Mouse (Mus musculus) heart, adult 2 months (tissue): ENCODE measurements at regions not wholly inside any gene's neighbourhood (a gene's known extent, or its start where the extent isn't known, plus 50 kb on each side); places are given as distances from the start of the nearest gene placed in this dataset.

Experiments used
- DNase-seq, 2 experiments: peaks; one replicate each; pipeline ENCODE4 v3.0.0; 2021
- H3K27ac ChIP-seq: fragments of 200-600 bp; 2 replicates; pipeline ENCODE4 v1.8.1; 2022
- H3K27me3 ChIP-seq: fragments of 200-500 bp; 2 replicates; pipeline ENCODE4 v1.6.1; 2012; ENCODE audit warnings: mild to moderate bottlenecking, low read length, inconsistent platforms, mixed read lengths; ENCODE audit not compliant: control insufficient read depth, insufficient read depth
- H3K36me3 ChIP-seq: fragments of 200-500 bp; 2 replicates; pipeline ENCODE4 v1.6.1; 2012; ENCODE audit warnings: low read length, inconsistent platforms; ENCODE audit not compliant: control insufficient read depth, insufficient read depth
- H3K4me1 ChIP-seq: fragments of 200-500 bp; 2 replicates; pipeline ENCODE4 v1.6.1; 2011; ENCODE audit warnings: low read length; ENCODE audit not compliant: control insufficient read depth, insufficient read depth
- H3K4me3 ChIP-seq: fragments of 200-600 bp; 2 replicates; pipeline ENCODE4 v1.8.1; 2022
- H3K79me2 ChIP-seq: fragments of 200-500 bp; replicated peaks from 2 replicates; pipeline ENCODE4 v1.6.1; 2012; ENCODE audit warnings: mild to moderate bottlenecking, inconsistent platforms, low read length, moderate library complexity, mixed read lengths; ENCODE audit not compliant: control insufficient read depth, insufficient read depth
- H3K9ac ChIP-seq: fragments of 200-500 bp; 2 replicates; pipeline ENCODE4 v1.6.1; 2012; ENCODE audit warnings: low read depth, mild to moderate bottlenecking, control low read depth, inconsistent platforms, low read length, mixed read lengths
- CTCF ChIP-seq: fragments of 200-600 bp; IDR thresholded peaks from 2 replicates; pipeline ENCODE4 v1.8.1; 2022; ENCODE audit warnings: antibody characterized with exemption, mild to moderate bottlenecking, moderate library complexity
- EP300 ChIP-seq: fragments of 200-500 bp; IDR thresholded peaks from 2 replicates; pipeline ENCODE4 v1.6.1; 2011; ENCODE audit warnings: low read depth, low read length, control low read depth; ENCODE audit not compliant: insufficient read depth
- POLR2A ChIP-seq: fragments of 200-500 bp; IDR thresholded peaks from 2 replicates; pipeline ENCODE4 v1.6.1; 2011; ENCODE audit warnings: mild to moderate bottlenecking, low read depth, low read length, control low read depth; ENCODE audit not compliant: insufficient read depth
- WGBS: fragments of 180-500 bp; shearing (Covaris S2); methylation state at CpG from one replicate; pipeline ENCODE4 v1.1.7; 2018; 5-methylcytosine and 5-hydroxymethylcytosine counted together
- intact Hi-C: fragments of 180-260 bp; cut with DNase I; formaldehyde crosslinking; loops from one replicate; pipeline ENCODE4 v1.15.1; 2025

DNA sequence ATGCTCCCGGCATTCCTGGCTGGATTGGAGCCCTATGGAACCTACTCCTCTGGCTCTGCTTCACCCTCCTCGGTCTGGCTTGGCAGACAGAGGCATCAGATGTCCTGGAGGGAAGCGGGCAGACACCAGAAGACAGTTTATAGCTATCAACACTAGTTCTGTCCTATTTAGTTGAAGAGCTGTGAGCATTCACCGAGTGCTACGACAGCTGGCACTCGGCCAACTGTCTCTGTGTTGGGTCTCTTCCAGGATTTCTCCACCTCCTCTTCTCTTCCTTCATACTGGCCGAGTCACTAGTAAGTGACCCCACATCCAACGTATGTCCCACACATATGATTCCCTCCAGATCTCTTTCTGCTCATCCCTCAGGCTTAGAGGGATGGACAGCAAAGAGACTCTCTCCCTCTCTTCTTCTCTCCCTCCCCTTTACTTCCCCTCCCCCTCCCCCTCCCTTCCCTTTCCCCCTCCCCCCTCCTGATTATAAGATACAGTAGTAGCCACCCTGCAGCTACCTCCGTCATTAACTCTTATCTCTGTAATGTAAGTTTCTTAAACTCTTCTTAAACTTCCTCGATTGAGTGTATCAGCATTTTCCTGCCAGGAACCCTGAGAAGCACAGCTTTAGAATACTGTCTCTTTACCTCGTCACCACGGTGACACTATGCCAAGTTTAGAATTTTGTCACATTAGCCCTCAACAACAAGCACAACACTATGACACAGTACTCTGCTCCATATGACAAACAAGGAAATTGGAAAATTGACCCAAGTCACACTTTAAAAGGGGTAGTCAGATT, 68.1 kb upstream of the Dab2 start:
- intact Hi-C loops, result no loop called here

DNA sequence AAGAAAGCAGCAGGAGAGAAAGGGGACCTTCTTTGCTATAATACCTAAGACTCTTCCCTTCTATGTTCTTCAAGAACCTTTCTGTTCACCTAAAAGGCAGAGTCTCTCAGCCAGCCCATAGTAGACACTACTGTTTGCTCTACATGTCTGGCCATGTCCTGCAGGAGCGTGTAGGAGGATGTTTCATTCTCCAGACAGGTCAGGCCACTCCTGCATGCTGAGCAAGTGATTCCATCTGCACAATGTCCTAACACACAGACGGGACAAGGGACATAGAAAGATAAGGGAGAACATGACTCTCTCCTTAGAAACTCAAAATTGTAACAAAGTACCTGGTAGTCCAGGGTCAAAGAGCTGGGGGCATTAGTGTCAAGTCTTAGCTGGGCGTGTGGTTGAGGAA, 66.0 kb upstream of the Dab2 start:
- WGBS, result 59% methylated on average over 3 of the region's 3 CpGs
- H3K27me3 ChIP-seq, result no peaks in the 10 kb centered on the region
- H3K27ac ChIP-seq, result no peak overlapping the region
- H3K79me2 ChIP-seq, result no peaks in the 10 kb centered on the region
- H3K9ac ChIP-seq, result no peak overlapping the region
- TF ChIP-seq CTCF (no peak), POLR2A (no peak), EP300 (no peak)
- DNase-seq, result no peak
- peaks cover 4% of the 10 kb centered on the region for H3K4me1 ChIP-seq
- intact Hi-C loops, result no loop called here
- H3K36me3 ChIP-seq, result no peaks in the 10 kb centered on the region
- no peak overlapping the region for H3K4me3 ChIP-seq

More for the DNA sequence above, 68.1 kb upstream of the Dab2 start:
- WGBS, result 18% methylated on average over 12 of the region's 12 CpGs
- DNase-seq, result peak in 1 of 2 experiments; percentile 17
- Histone ChIP-seq H3K4me3 (no peak overlapping the region), H3K4me1 (no peaks in the 10 kb centered on the region), H3K9ac (no peak overlapping the region), H3K27me3 (no peaks in the 10 kb centered on the region), H3K79me2 (no peaks in the 10 kb centered on the region), H3K36me3 (no peaks in the 10 kb centered on the region), H3K27ac (no peak overlapping the region)
- TF ChIP-seq CTCF, result no peak
- TF ChIP-seq EP300, result no peak
- TF ChIP-seq POLR2A, result no peak

DNA sequence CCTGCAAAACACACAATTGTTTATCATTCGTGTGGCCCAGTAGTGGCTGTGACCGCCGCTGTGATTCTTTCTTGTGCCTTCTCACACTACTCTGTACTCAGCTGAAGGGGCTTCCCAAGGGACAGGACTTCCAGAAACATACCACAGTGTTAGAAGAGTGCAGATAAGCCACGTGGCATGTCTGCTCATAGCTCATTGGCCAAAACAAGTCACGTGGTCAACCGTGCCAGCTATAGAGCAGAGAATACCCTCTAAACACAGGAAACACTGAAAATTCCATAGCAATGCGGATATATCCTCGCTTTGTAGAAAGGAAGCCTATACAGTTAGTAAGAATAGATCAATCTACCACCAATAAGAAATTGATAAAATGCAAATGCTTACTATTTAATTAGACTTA, 63.0 kb upstream of the Dab2 start:
- 82% methylated on average over 8 of the region's 8 CpGs for WGBS
- TF ChIP-seq CTCF, result no peak
- TF ChIP-seq EP300, result no peak
- no peak for TF ChIP-seq POLR2A
- no peaks in the 10 kb centered on the region for H3K36me3 ChIP-seq
- peaks cover 4% of the 10 kb centered on the region for H3K4me1 ChIP-seq
- no peak overlapping the region for H3K4me3 ChIP-seq
- H3K27me3 ChIP-seq, result no peaks in the 10 kb centered on the region
- no peak overlapping the region for H3K27ac ChIP-seq
- H3K79me2 ChIP-seq, result no peaks in the 10 kb centered on the region
- no peak for DNase-seq
- intact Hi-C loops, result no loop called here
- H3K9ac ChIP-seq, result no peak overlapping the region

DNA sequence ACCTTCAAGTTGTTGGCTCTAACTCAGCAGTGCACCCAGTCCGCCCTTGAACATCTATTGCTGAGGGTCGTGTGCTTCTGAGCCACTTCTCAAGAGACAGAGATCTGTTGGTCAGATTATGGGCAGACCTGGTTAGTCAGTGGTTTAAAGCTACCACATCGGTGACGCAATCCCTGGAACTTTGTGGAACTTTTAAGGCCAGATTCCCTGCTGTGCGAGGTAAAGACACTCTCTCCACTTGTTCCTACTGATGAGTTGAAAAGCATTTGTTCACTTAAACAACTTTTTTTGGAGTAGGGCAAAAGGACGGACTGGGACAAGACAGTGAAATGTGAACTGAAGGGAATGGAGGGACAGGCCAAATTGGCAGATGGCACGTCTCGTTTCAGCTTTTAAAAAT, 61.9 kb upstream of the Dab2 start:
- TF ChIP-seq CTCF (no peak), POLR2A (no peak), EP300 (no peak)
- H3K9ac ChIP-seq, result no peak overlapping the region
- intact Hi-C loops, result loop anchor here (1.0 kb wide), 3 partner anchors 149 to 333 kb away; no protein-coding TSS in a partner anchor
- DNase-seq, result peak in 1 of 2 experiments; percentile 20
- no peaks in the 10 kb centered on the region for H3K27me3 ChIP-seq
- H3K36me3 ChIP-seq, result no peaks in the 10 kb centered on the region
- no peaks in the 10 kb centered on the region for H3K79me2 ChIP-seq
- H3K4me3 ChIP-seq, result no peak overlapping the region
- no peak overlapping the region for H3K27ac ChIP-seq
- H3K4me1 ChIP-seq, result peaks cover 6% of the 10 kb centered on the region
- WGBS, result 35% methylated on average over 8 of the region's 8 CpGs

DNA sequence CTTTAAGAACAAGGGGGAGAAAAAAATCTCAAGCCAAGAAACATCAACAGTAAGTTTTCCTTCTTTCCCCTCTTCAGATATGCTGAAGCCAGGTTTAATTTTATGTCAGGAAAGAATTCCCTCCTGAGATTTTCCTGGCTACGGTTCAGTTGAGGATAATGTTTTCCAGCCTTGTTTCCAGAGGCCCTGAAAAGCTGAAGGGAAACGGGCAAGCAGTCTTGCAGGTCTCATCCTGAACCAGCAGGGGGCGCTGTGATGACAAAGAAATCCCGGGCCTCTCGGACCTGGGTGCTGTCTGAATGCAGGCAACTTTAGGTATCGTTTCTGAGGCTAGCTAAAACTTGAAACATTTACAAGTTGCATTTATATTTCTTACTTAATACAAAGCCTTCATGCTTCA, 61.5 kb upstream of the Dab2 start:
- DNase-seq, result peak; percentile 84 to 88
- peaks cover 6% of the 10 kb centered on the region for H3K4me1 ChIP-seq
- no peak overlapping the region for H3K4me3 ChIP-seq
- TF ChIP-seq CTCF, result no peak
- 0 out of 2 replicates have a peak, but pooled peaks have one; percentile 50 for TF ChIP-seq EP300
- no peak overlapping the region for H3K9ac ChIP-seq
- no peaks in the 10 kb centered on the region for H3K36me3 ChIP-seq
- WGBS, result 1% methylated on average over 6 of the region's 6 CpGs
- intact Hi-C loops, result loop anchor here (1.0 kb wide), 3 partner anchors 148 to 332 kb away; no protein-coding TSS in a partner anchor
- H3K79me2 ChIP-seq, result no peaks in the 10 kb centered on the region
- H3K27me3 ChIP-seq, result no peaks in the 10 kb centered on the region
- no peak overlapping the region for H3K27ac ChIP-seq

DNA sequence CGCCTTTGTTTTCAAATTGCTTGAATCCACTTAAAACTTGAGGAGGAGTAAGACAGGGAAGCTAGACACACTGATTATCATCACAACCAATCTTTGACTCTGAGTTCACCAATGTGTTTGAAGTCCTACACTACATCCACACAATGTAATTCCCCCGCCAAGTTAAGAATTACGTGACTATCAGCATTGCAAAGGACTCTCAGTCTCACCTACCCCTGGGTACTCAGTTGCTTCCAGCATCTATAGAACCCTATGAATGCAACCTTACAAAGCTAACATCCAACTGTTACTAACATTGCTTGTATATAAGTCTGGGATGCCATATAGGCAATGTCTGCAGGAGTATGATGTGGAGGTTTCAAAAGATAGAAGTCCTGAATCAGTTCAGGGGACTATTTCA, 60.8 kb upstream of the Dab2 start:
- Histone ChIP-seq H3K4me1 (peaks cover 6% of the 10 kb centered on the region), H3K4me3 (no peak overlapping the region), H3K9ac (no peak overlapping the region), H3K27me3 (no peaks in the 10 kb centered on the region), H3K79me2 (no peaks in the 10 kb centered on the region), H3K36me3 (no peaks in the 10 kb centered on the region), H3K27ac (no peak overlapping the region)
- DNase-seq, result no peak
- WGBS, result 96% methylated on average over 3 of the region's 3 CpGs
- no peak for TF ChIP-seq POLR2A
- no peak for TF ChIP-seq EP300
- TF ChIP-seq CTCF, result no peak
- intact Hi-C loops, result loop anchor here (1.0 kb wide), 3 partner anchors 148 to 332 kb away; no protein-coding TSS in a partner anchor
